Mouse (Mus musculus) right cerebral cortex, postnatal 36 days (tissue): ENCODE results near the gene Cemip.
A peak's percentile ranks its signal among the peaks of the same experiment; 100 is the strongest.
"Not testable (repeated sequence)": the region's sequence is repeated elsewhere in the genome, so short reads cannot be mapped to it uniquely, and the experiment has no call there.

Source experiments
- DNase-seq, 2 experiments: peaks; one replicate each; pipeline ENCODE4 v3.0.0; 2022; ENCODE audit warnings: low spot score in 2 of 2, mixed read lengths in 1 of 2

Gene Cemip

DNA sequence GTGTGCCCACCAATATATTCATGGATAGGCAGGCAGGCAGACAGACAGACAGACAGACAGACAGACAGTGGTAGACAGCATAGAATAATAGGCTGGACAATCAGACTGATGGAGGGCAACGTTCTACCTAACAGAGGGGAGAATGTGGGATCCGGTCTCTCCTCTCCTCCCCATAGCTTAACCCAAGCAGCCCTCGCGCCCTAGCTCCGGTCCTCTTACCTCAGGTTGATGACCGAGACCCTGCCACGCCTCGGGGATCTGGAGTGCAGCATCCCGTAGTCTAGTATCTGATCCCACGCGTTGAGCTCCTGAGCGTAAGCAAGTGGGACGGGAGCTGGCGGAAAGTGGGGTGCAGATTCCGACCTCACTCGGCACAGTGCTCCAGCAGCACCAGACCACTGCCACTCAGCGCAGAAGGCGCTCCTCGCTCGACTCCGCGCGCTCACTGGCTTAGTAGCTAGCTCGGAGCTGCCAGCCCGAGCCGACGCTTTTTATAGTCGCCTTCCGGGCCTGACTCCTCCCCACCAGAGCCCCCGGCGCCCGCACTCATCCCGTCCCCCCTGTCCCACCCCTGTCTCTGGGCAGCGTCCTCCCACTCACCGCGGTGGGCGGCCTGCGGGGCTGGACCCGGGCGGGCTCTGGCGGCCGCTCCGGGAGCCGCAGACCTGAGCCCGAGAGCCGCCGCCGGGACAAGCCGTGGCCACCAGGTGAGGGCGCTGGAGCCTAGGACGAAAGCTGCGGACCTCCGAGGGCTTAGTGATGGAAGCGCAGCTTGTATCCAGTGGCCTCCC lies at the start of gene Cemip:
Gene Cemip (minus strand): TSS at position 464 of the 791 bp plus-strand sequence.
- DNase-seq: peak; percentile 75 to 80

DNA sequence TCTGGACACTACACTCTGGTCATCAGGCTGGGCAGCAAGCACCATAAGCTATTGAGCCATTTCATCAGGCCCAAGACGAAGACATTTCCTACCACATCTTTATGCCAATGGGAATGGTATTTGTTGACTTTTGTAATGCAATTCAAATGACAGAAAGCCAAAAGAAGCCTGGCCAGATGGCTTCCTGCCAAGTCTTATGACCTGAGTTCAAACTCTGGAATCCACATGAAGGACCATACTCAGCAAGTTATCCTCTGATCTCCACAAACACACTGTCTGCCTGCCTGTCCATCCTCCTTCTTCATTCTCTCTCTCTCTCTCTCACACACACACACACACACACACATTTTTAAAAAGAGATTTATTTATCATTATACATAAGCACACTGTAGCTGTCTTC lies 46.4 kb upstream of the Cemip start:
- no peak for DNase-seq

DNA sequence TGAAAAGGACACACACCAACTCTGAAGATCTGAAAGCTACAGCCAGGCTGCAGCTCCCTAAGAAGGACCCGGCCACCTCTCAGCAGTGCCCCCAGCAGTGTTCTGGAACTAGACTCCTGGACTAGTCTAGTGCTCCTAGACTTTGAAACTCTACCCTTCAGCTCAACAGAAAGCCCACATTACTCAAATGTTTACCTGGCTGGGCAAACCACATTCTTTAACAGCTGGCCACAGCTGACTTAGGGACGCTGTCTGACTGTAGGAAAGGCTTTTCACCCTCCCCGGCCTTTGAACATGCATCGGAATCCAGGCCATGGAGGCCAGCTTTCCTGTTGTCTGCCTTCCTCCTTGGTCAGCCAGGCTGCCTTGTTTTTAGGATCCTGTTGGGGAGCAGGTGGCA lies 45.4 kb upstream of the Cemip start:
- no peak for DNase-seq

DNA sequence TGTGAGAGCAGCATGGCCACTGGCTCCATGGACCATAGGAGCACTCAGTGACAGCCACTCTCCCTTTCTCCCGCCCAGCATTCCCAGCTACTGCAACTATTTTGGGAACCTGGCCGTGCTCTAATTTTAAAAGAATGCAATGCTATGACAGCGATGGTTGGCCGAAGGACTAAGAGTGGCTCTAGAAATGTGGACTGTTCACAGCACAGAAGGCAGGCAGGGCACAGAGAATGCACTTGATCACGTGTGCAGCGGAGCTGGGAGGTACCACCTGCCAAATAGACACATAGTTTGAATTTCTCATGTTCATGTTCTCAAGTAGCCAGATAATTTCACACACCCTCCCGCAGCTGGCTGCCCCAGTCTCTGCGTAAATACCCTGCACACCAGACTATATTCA lies 42.4 kb upstream of the Cemip start:
- DNase-seq: peak in 1 of 2 experiments; percentile 24

DNA sequence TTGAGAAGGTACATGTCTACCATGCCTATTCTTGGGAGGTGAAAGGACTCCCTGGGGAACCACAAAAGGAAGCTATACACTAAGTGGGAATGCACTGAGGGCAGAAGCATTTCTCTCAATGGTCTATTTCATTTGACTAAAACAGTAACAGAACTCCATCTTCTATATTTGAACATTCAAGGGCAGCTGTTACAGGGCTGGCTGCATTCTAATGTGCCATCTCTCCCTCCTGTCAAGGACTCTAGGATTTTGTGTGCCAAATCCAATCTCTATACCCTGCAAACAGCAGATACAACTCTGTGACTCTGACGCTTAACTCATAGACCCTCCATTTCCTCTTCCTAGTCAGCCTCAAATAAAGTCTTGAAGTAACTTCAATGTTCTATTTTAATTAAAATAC lies 39.4 kb upstream of the Cemip start:
- no peak for DNase-seq

DNA sequence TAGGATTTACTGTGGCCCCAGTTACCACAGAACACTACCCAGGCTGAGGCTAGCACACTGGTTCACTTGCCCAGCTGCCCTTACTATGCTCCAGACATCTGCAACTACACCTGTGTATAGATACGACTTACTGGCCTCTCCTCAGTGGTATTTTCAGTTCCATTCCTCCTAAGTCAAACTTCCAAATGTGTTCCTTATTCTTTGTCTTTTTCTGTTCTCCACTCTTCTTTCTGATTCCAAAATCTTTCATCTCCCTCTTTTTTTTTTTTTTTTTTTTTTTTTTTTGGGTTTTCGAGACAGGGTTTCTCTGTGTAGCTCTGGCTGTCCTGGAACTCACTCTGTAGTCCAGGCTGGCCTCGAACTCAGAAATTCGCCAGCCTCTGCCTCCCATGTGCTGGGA lies 37.3 kb upstream of the Cemip start:
- not testable (repeated sequence) for DNase-seq

DNA sequence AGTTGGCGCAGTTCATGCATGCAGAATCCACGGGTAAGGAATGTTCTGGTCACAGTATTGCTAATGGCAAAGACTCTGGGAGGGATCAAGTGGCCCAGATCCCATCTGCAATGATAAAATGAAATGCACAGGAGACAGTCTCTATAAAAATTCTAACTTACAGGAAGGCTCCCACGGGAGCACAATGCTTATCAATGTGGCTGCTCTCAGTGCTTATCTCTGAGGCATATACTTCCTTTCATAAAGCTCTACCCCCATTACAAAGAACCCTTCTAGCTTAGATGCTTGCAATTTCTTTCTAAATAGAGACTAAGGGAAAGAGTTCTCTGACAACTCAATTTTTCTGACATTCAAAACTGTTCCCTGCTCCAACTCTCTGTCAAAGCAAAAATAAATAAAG lies 35.5 kb upstream of the Cemip start:
- no peak for DNase-seq

DNA sequence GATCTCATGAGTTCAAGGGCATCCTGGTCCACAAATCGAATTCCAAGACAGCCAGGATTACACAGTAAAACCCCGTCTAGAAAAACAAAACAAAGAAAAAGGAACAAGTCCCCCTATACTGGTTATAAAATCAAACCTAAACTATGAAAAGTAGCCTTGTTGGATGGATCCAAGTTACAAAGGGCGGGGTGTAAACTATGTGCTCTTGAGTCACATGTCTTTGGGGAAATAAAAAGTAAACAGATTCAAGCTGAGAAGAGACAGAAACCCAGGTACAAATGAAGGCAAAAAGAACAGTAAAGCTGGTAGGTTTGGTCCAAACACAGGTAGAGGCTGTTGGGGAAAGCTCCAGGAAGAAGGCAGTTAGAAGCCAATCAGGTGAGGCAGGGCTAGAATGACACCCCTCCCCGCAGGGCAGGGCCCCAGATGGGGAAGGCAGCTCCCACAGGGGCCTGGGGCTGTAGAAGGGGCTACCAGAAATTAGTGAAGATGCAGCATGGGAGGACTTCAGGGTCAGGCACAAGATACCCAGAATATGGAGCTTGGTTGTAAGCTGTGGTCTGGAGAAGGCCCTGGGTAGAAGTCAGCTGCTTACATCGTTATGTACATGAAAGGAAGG lies 33.9 kb upstream of the Cemip start:
- no peak for DNase-seq

DNA sequence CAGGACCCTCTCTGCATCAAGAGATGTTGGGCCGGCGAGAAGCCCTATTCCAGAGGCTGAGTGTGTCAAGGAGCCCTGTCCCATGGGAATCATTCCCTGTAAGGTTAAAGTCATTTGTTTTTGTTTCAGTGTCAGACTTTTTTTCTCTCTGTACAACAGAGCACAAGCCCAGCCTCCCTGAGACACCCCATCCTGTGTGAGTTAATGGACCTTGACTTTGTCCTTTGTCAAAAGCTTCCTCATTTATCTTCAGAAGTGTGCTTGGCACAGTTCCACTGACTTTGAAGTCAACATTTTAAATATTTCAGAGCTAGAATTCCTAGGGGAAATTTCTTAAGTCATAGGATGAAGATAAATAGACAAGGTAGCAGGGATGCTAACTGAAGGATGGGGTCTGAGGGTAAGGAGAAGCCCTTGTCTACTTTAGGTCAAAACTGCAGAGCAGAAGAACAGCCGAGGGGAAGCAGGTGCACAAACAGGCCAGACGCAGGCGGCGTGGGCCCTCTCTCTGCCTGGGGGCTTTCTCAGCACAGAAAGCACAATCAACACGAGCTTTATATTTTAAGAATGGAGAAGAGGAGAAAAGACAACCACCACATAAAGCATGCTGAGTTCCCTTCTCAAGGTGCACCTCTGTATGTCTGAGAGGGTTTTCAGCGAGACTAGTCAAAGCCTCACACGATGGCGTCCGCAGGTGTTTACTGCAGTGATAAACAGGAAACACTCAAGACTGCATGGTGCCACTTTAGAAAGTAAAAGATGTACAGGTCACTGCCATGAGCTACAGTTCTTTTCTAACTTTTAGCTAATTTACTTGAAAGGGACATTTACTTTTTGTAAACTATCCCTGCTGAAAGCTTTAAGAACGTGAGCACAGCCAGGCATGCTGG lies 33.2 kb upstream of the Cemip start:
- DNase-seq: no peak

DNA sequence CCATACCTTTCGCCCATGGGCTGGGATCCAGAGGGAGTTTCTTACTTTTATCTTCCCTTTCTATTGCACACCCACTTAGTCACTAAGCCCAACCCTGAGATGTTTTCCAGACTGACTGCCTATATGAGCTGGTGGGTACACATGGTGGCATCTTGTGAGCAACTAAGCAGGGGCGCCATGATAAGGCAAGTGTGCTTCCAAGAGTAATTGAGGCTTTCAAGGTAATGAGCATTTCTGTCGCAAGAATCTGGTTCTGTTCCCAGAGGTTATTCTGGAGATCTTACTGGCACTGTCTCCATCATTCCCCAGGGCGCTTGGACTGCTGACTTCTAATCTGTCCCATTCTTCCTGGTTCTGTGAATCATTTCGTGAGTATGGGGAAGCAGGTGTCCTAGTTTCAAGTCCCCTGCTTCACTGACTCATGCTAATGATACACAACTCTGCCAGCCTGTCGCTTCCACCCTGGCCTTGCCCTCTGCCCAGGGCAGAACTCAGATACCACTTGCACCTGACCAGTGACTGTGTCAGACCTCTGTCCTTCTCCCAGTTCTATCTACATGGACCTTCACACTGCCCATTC lies 31.3 kb upstream of the Cemip start:
- DNase-seq: no peak

DNA sequence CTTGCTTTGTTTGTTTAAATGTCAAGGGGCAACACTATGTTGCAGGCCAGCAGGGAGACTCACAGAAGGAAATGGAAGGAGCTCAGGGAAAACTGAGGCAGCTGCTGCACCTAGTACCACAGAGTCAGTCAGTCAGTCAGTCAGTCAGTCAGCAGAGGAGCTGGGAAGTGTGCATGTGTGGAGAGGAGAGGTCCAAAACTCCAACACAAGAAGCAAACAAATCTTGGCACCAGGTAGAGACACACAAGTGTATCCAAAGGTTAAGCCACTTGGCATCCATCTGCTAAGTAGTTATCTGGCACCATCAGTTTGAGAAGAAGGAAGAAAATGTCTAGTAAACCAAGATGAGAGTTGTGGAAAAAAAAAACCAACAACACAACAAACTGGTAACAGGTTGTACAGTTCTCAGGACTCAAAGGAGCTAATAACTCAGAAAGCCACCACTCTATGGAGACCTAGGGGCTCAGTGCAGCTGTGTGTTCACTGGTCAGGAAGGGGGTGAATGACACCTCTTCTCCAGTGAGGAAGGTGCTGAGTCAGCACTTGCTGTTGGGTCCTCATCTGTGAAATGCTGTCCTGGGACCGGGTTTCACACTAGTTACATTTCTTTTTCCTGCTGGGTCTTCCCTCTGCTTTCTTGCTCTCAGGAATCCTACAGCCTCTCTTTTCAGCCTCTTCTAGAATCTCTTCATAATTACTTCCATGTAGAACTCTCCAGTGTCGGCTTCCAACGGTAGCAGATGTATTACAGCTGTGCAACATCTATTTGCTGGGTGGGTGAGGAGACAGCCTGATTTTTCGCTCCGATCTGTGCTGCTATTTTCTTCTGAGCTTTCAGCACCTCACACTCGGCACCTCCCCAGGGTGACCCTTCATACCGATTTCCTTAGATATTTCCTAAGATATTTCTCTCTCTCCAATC lies 30.6 kb upstream of the Cemip start:
- DNase-seq: no peak

DNA sequence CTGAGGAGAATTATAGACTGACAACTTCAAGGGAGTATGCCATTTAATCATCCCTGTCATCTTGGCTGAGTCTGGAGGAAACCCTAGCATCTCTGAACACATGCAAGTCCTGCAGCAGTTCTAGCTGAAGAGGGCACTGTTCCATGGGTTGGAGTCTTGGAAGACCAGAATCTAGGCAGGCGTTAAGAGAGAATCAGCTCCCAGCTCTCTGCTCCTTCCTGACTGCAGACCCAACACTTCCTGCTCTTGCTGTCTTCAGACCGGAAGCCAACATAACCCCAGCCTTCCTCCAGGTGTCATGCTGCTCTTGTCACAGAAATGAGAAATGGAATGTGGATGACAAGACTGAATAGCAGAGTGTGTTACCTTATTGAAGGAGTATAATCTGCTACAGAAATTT lies 29.1 kb upstream of the Cemip start:
- no peak for DNase-seq

DNA sequence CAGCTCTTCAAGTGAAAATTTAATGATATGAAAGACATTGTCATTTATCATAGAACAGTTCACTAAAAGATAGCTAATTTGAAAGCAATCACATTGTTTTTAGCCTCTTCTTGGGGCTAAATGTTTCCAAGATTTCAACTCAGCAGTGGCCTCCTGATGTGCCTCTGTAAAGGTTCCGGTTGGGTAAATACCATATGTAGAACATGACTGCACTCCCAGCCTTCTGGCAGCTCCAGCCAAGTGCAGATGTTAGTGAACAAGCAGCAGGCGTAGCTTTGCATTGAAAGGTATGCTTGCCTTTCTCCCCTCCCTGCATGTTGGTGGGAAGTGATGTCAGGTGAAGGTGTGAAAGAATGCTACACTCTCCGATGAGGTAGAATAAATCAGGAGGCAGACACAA lies 28.5 kb upstream of the Cemip start:
- DNase-seq: no peak

DNA sequence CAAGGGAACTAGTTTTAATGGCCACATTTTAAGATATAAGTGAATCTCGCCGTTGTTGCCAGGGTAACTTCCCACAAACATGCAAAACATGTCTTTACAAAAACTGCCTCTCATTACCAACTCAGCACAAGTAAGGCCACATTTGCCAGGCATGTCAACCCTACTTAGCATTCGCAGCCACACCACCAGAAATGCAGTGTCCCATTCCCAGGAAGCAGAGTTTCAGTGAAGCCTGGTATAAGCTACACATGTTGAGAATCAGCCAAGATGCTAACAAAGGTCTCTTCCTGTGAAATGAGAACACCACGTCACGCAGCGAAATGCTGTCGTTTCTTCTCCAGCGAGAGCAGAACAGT lies 26.7 kb upstream of the Cemip start:
- no peak for DNase-seq

DNA sequence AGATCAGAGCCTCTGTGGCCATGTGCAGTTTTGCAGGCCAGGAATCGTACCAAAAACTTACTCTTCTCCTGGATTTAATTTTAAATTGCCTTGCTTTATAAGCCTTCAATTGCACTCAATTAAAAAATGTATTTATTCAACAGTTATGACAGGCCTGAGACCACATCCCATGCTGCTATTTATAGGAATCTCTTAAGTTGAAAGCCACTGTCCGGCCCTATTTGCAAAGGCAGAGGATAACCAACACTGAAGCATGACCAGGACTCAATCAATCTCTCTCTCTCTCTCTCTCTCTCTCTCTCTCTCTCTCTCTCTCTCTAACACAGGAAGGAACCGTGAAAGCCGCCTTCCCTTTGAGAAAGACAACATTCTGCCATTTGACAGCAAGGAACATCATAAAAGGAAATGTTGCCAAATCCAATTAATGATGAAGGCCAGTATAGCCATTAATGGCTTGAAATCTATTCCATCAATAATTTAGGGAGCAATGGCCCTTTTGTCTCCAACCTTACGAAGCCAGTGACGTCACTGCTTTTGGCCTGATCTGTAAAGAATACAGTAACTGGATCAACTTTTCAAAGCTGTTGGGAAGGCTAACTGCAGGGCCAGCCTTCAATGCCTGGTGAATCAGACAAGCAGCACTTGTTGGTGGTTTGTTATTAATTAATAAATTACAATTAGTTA lies 26.2 kb upstream of the Cemip start:
- DNase-seq: no peak

DNA sequence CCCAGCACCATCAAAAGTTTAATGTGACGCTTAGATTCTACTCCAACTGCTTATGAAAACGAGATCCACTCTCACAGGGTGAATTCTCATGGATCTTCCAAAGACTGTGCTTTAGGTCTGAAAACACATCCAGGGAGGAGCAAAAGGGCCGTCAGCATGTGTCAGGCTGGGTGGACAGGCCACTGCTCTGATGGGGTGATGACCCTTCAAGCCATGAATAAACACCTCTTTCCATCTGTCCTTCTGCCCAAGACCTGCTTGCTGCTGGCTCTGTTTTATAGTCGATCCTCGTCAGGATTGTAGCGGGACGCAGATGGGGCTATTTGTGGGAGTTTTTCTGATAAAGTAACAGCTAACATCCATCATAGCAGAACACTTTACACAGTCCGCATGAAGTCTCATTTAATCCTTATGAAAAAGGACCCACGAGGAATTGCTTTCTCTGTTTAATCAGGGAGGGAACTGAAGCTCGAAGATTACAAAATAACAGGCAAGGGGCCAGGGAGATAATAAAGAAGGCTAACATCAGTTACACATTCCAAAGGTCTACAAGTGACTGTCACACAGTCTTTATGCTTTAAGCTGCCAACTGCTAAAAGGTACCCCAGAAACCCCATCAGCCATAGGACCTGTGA lies 25.5 kb upstream of the Cemip start:
- DNase-seq: no peak

DNA sequence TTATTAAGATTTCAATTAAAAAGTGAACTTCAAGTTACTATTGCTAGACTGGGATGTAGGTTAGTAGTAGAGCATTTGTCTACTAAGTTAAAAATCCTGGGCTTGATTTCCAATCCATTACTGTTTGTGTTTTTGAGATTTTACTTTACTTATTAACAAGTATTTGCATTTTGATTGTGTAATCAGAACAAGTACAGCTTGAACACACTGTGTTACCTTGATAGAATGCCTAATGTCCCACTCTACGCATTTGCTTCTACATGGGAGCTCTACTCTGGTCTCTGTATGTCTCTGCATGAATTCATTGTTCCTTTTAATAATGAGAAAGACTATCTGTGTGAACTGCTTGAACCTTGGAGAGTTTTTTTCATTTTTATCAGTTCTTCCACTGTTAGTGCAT lies 20.6 kb upstream of the Cemip start:
- no peak for DNase-seq

DNA sequence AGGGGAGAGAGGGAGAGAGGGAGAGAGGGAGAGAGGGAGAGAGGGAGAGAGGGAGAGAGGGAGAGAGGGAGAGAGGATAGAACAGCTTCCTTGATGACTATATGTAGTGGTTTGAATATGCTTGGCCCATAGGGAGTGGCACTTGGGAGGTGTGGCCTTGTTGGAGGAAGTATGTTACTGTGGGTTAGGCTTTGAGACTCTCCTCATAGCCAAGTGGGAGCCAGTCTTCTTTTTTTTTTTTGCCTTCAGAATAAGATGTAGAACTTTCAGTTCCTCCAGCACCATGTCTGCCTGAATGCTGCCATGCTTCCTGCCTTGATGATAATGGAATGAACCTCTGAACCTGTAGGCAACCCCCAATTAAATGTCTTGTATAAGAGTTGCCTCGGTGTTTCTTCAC lies 16.3 kb upstream of the Cemip start:
- no peak for DNase-seq

DNA sequence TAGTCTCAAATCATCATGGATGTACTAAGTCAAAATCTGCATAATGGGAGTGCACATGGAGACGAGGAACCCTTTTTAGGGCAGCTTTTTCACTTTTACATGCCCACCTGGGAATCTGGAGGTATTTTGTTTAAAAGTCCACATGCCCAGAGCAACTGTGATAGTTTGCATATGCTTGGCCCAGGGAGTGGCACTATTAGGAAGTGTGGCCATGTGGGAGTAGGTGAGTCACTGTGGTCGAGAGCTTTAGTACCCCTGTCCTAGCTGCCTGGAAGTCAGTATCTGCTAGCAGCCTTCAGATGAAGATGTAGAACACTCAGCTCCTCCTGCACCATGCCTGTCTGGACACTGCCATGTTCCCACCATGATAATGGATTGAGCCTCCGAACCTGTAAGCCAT lies 14.4 kb upstream of the Cemip start:
- no peak for DNase-seq

DNA sequence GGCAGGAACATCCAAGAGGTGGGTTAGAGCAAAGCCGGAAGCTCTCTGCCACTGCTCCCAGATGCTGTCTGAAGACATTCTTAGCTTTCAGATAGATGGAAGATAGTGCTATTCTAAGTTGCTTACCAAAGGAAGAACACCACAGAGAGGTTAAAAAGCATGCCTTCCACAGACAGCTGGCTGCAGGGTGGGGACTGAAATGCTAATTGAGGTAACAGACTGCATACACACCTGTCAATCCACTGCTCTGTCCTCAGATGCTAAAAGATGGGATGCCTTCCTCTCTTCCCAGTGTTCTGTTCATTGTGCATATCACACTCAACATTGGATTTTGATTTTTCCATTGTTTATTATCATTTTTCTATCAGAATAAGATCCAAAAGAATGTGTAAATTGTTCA lies 11.8 kb upstream of the Cemip start:
- DNase-seq: no peak
